Mouse (Mus musculus) embryo, embryonic 11.5 days (tissue): ENCODE measurements around the gene Nepn.
A peak's percentile ranks its signal among the peaks of the same experiment; 100 is the strongest.

Source experiments
- DNase-seq: peaks from one replicate; pipeline ENCODE4 v3.0.0-alpha.2; 2012; ENCODE audit warnings: low read depth, low spot score

Nepn gene

GRCm38 (mm10) chr10:52399722-52400121 lies 10.9 kb downstream of the Nepn start:
- DNase-seq: no peak

- DNase-seq: no peak
Observed at GRCm38 (mm10) chr10:52405160-52405559, 16.4 kb downstream of the Nepn start.

- DNase-seq: no peak
Observed at GRCm38 (mm10) chr10:52407526-52407925, 18.8 kb downstream of the Nepn start.

GRCm38 (mm10) chr10:52415020-52415419 lies 26.2 kb downstream of the Nepn start:
- DNase-seq: no peak

- no peak for DNase-seq
Observed at GRCm38 (mm10) chr10:52416458-52416857, 27.7 kb downstream of the Nepn start.

- peak; percentile 94 for DNase-seq
Observed at GRCm38 (mm10) chr10:52417299-52417997, 28.7 kb downstream of the Nepn start, which contains the start of gene Nus1. Gene Nus1, plus strand, starts transcription at chr10:52417547.

- peak; percentile 13 for DNase-seq
Observed at GRCm38 (mm10) chr10:52417998-52418860, 29.5 kb downstream of the Nepn start.

GRCm38 (mm10) chr10:52418931-52419330 lies 30.2 kb downstream of the Nepn start:
- DNase-seq: no peak

- no peak for DNase-seq
Observed at GRCm38 (mm10) chr10:52419402-52419801, 30.6 kb downstream of the Nepn start.

GRCm38 (mm10) chr10:52420526-52420925 lies 31.8 kb downstream of the Nepn start:
- no peak for DNase-seq

GRCm38 (mm10) chr10:52421716-52422115 lies 32.9 kb downstream of the Nepn start:
- no peak for DNase-seq

- no peak for DNase-seq
Observed at GRCm38 (mm10) chr10:52423097-52423496, 34.3 kb downstream of the Nepn start.

- DNase-seq: no peak
Observed at GRCm38 (mm10) chr10:52426314-52426980, 37.7 kb downstream of the Nepn start.

- no peak for DNase-seq
Observed at GRCm38 (mm10) chr10:52427634-52428415, 39.1 kb downstream of the Nepn start.

GRCm38 (mm10) chr10:52430953-52431352 lies 42.2 kb downstream of the Nepn start:
- DNase-seq: no peak

GRCm38 (mm10) chr10:52434836-52435235 lies 46.1 kb downstream of the Nepn start:
- DNase-seq: no peak
